Mouse (Mus musculus): ENCODE measurements around the gene Sestd1.

Sestd1 gene

DNA sequence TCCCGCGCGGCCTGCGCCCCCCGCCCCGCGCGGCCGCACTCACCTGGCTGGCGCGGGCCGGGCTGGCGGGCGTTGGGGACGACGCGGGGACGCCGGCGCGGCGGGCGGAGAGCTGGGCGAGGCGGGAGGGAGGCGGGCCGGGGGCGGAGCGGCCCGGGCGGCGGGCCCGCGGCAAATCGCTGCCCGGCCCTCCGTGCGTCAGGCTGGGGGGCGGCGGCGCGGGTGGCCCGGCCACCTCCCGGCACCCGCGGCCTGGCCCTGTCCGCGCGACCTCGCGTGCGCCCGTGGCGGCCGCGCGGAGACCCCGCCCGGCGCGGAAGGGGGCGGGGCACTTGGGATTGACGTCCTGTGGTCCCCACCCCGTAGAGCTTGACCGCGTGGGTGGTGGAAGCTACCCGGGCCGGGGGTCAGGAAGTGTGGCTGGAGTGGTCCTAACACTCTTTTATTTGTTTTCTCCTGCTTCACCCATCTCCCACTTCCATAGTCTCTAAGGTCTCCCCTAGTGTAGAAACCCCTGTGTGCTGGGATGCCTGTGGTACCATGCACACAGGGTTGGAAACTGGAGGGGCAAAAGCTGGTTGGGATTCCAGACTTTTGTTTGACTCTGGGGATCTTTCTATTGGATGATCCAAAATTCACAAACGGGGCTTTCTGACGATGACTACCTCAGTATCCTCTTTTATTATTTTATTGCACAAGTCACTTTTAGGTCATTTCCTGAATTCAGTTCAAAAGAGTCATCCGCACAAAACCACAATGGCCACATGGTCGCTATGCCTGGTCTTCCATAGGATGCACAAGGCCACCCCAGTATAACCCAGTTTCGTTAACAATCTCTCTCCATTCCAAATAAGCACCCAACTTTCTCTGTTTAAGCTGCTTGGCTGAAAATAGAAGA, at the start of gene Sestd1:
TSS of gene Sestd1 (minus strand) at position 81 of the 898 bp plus-strand sequence.
- in situ Hi-C loops (cut with MboI, MseI), result loop anchor here (10.0 kb wide), 2 partner anchors 1056 to 1996 kb away; no protein-coding TSS in a partner anchor

- in situ Hi-C loops (cut with MboI, MseI), result loop anchor here in 1 of 2 experiments (5.0 kb wide), 1 partner anchor 70 kb away; no protein-coding TSS in a partner anchor
Measured at GRCm38 (mm10) chr2:77327246-77327645, 46.9 kb upstream of the Sestd1 start.

- in situ Hi-C loops (cut with MboI, MseI), result no loop called here
Measured at GRCm38 (mm10) chr2:77323739-77324138, 43.3 kb upstream of the Sestd1 start.

DNA sequence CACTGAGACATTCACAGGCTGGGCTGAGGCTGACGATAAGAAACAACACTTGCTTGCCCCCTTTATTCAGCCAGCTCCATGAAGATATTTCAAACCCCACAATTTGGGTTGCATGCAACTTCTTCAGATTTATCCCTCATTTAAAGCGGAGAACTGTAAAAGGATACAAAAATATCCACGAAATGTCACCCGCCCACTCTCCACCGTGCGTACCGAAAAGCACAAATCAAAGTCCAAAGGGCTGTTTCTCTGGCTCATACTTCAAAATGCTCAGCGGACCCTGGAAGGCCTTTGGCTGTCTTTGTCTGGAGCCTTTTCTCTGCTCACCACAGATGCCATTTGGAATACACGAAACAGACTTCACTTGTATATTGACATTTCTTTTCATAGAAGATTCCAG, 42.8 kb upstream of the Sestd1 start:
- in situ Hi-C loops (cut with MboI, MseI), result no loop called here

- in situ Hi-C loops (cut with MboI, MseI), result loop anchor here in 1 of 2 experiments (10.0 kb wide), 1 partner anchor 894 kb away; no protein-coding TSS in a partner anchor
Measured at GRCm38 (mm10) chr2:77319196-77319595, 38.8 kb upstream of the Sestd1 start.

DNA sequence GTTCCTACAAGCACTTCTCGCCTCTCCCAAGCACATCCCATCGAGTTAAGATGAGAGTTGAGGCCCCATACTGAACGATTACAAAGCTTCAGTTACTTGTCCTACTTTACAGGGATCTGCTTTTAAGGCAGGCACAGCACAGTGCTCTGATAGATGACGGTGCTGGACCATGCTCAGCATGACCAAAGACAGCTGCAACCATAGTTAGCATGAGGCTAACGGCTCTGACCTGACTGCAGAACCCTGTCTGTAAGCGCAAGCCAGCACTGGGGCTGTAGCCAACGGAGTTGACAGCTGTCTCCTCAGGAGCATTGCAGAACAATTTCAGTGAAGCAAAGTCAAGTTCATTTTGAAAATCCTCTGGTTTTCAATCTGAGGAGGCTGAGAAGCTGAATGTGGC, 36.6 kb upstream of the Sestd1 start:
- in situ Hi-C loops (cut with MboI, MseI), result loop anchor here in 1 of 2 experiments (10.0 kb wide), 1 partner anchor 892 kb away; no protein-coding TSS in a partner anchor

DNA sequence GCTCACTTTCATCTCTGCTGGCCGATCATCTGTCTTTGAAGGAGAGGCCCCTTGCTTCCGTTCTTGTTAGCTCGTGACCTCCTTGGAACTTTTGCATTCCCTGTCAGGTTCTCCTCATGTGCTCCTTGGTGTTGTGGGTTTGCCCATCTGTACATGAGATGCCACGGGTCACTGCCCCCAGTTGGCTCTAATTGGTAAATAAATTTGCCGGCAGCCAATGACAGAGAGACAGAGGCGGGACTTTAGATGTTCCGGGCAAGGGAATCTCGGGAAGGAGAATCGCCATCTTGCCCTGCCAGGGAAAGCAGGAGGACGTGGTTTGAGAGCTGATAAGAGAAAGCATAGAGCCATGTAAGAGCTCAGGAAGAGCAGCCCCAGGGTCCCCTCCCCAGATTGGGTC, 33.5 kb upstream of the Sestd1 start:
- in situ Hi-C loops (cut with MboI, MseI), result loop anchor here in 1 of 2 experiments (10.0 kb wide), 1 partner anchor 889 kb away; no protein-coding TSS in a partner anchor

- in situ Hi-C loops (cut with MboI, MseI), result loop anchor here in 1 of 2 experiments (10.0 kb wide), 1 partner anchor 888 kb away; no protein-coding TSS in a partner anchor
Measured at GRCm38 (mm10) chr2:77312616-77313015, 32.2 kb upstream of the Sestd1 start.

GRCm38 (mm10) chr2:77309313-77309712, 28.9 kb upstream of the Sestd1 start:
- in situ Hi-C loops (cut with MboI, MseI), result no loop called here

- in situ Hi-C loops (cut with MboI, MseI), result no loop called here
Measured at GRCm38 (mm10) chr2:77304494-77304893, 24.1 kb upstream of the Sestd1 start.

DNA sequence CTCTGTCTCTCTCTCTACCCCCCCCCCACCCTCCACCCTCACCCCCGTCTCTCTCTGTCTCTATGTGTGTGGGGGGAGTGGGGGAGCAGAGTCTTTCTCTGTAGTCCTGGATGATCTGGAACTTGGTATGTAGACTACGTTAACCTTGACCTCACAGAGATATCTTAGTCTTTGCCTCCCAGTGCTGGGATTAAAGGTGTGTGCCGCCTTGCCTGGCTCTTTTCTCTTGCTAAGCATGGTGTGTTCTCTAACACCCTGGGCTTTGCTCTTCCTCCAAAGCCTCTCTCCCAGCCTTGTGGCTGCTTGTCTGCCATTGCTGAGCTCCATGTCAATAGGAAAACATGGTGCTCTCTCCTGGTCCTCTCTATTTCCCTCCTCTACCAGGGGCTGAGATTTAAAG, 23.3 kb upstream of the Sestd1 start:
- in situ Hi-C loops (cut with MboI, MseI), result no loop called here

GRCm38 (mm10) chr2:77302655-77303348, 22.4 kb upstream of the Sestd1 start:
- in situ Hi-C loops (cut with MboI, MseI), result no loop called here

DNA sequence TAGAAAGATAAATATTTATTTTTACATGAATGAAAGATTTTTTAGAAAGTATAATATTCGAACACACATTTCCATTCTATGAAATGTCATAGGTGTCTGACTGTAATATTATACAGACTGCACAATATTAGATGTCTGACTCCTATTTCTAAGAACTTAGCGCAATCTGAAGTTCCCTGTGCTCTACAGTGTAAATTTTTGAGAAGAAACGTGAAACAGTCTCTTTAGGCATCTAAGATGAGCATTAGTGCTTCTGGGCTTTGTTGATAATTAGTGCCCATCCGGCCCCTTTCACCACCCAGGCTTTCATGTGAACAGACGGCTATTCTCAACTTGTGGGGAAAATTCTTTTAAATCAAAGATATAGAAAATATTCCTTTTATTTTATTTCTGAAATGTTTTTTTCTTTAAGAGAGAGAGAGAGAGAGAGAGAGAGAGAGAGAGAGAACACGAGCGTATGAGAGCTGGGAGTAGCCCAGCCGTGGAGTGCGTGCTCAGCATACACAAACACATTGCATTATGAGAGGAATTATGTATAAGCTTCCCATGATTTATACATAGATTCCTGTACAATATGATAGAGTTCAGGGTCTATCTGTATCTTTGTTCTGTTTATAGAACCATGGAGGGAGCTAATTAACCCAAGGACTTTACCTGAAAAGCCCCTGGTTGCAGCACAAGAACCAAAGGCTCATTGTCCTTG, 21.4 kb upstream of the Sestd1 start:
- in situ Hi-C loops (cut with MboI, MseI), result no loop called here

- in situ Hi-C loops (cut with MboI, MseI), result loop anchor here (10.0 kb wide), 3 partner anchors 1065 to 2005 kb away; no protein-coding TSS in a partner anchor
Measured at GRCm38 (mm10) chr2:77289701-77290100, 9.3 kb upstream of the Sestd1 start.

DNA sequence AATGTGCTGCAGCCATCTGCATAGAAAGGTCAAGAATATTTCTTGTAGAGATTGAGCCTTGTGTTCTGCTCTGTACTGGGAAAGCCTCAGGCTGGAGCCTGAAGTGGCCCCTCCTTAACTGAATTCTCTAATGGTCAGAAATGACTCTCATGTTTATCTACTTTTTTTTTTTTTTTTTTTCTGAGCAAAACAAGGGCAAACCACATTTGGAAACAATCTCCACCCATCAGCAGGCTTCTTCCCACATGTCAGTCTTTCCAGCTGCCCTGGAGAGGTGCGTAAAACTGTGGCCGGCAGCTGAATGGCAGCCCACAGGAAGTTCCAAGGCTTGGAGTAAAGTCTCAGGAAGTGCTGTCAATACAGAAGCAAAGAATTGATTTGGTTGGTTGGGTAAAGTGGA, 6.4 kb upstream of the Sestd1 start:
- in situ Hi-C loops (cut with MboI, MseI), result loop anchor here (10.0 kb wide), 2 partner anchors 1062 to 2002 kb away; no protein-coding TSS in a partner anchor

DNA sequence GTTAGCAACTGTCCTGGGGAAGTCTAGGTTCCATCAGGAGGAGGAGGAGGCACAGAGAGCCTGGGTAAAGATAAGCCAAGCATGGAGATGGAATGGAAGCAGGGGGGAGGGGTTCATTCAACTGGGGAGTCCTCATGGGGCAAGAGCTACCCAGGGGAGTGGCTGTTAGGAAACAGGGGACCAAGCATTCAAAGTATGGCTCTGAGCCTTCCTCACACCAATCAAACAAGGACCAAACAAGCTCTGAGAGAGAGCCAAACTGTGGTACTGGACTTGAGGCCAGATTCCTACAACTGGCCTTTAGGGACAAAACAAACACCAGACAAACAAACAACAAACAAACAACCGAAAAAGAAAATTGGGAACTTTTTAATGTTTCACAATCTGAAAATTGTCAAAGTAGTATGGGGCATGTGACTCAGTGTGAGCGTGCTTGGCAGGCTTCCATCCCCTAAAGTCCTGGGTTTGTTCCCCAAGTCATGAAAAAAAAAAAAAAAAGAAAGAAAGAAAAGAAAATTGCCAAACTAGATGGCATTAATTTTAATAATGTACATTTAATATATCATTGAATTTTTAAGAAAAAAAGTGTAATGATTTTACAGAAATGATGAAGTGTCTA, 4.0 kb upstream of the Sestd1 start:
- in situ Hi-C loops (cut with MboI, MseI), result loop anchor here (10.0 kb wide), 2 partner anchors 1060 to 2000 kb away; no protein-coding TSS in a partner anchor

DNA sequence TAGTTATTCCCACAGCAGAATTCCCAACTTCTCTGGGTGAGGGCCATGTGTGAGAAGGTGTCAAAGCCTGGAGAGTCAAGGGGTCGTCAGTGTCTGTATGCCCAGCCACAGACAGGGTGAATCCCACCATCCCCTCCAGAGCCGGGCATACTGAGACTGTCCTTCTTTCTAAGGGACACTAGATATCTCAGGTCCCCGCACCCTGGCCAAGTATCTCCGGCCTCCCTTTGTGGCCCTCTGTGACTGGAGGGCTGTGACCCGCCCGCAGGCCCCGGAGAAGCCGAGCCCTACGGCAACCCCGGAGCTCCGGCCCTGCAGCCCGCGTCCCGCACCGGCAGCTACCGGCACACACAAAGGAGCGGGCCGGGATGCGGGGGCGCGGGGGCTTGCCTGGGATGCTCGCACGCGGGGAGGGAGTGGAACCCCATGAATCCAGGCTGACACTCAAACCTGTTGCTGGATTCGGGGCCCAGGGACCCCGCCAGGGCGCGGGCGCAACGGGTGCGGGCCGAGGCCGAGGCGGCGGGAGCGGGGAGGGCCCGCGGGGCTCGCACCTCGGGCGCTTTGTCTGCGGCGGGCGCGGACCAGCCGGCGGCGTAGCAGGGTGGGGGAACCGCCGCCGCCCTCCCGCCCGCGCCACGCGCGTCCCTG, 406 bp downstream of the Sestd1 start:
- in situ Hi-C loops (cut with MboI, MseI), result loop anchor here (10.0 kb wide), 2 partner anchors 1055 to 1995 kb away; no protein-coding TSS in a partner anchor

DNA sequence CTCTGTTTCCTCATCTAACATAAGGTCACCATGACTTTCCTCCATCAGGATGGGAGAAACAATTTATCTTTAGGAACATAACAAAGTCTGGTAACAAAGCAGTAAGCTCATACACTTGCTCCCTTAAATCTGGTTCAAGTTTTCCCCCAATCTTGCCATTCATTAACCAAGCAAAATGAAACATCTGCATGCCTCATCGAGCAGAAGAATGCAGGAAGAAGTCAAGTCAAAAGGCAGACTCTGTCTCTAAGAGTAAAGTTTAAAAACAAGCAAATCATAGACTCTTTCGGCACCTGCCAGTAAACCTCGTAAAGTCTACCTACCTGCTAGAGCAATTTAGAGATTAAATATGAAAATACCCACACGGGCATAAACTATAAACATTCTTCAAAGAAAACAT, 3.1 kb downstream of the Sestd1 start:
- in situ Hi-C loops (cut with MboI, MseI), result no loop called here

DNA sequence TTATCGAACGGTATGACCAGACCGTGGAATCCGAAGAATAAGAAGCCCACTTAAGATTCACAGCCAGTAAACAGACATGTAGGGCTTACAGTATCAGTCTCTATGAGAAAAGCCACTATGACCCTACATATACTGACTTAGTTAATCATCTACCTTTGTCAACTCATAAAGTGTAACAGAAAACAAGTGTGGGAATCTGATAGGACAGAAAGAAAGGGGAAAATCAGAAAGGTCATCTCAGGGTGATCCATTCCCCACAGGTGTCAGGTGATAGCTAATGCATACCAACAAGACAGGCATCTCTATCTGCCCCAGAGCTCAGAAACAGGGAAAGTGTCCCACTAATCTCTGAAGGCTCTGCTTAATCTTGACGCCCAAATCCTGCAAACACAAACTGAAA, 4.5 kb downstream of the Sestd1 start:
- in situ Hi-C loops (cut with MboI, MseI), result no loop called here

- in situ Hi-C loops (cut with MboI, MseI), result loop anchor here in 1 of 2 experiments (25.0 kb wide), 1 partner anchor 1587 kb away; the partner anchor contains the start of gene Ube2e3
Measured at GRCm38 (mm10) chr2:77274976-77275641, 5.3 kb downstream of the Sestd1 start.
